11 mouse cellular contexts compared by ENCODE assay signal in genomic region chr3:96226695-96227648, GRCm38 (mm10). TPM values are rescaled to one million over a fixed set of nuclear protein-coding genes. Genes with fewer than 3 reads are reported as not detected.
DNase-seq lines count a peak whose midpoint lies in the region; ATAC-seq and TF ChIP-seq lines count a peak whose summit lies in the region.
"Had no signal": no experiment of that assay in that cellular context is flagged by ENCODE, and none has a peak within 500 bp of the region (broad histone marks: within the 10 kb centered on the region; RNA-seq: fewer than 3 reads in every experiment).

No protein-coding gene starts in this region.

- POLR2A ChIA-PET in Patski (lab: Charles Lee) = interaction anchor here (1.1 to 1.4 kb wide), 4 partner anchors 9 to 42 kb away, joined by 3 to 4 read pairs (median 4); no protein-coding TSS in a partner anchor

- no peak for TF ChIP-seq CTCF in Patski (IDR thresholded peaks at IDR 0.05)
- TF ChIP-seq CTCF in intestine, postnatal 0 days (IDR thresholded peaks at IDR 0.05; ENCODE audit: low read depth) = no peak
- no peak for TF ChIP-seq CTCF in thymus, adult 2 months (IDR thresholded peaks at IDR 0.05; ENCODE audit: borderline replicate concordance, control insufficient read depth, extremely low read depth, insufficient read depth, low read length, poor library complexity)

- H3K27ac ChIP-seq in hindbrain, embryonic 13.5 days = no peak overlapping the region
- no peak overlapping the region for H3K27ac ChIP-seq in hindbrain, embryonic 14.5 days
- no peak overlapping the region for H3K27ac ChIP-seq in intestine, postnatal 0 days (ENCODE audit: low read depth, low read length)
- no peak overlapping the region for H3K27ac ChIP-seq in thymus, adult 2 months (ENCODE audit: control insufficient read depth, insufficient read depth, low read length)
- H3K27ac ChIP-seq: hindbrain, embryonic 15.5 days; midbrain, embryonic 13.5 days had no signal

- no peak for TF ChIP-seq POLR2A in thymus, adult 2 months (IDR thresholded peaks at IDR 0.05; ENCODE audit: control insufficient read depth, extremely low read depth, insufficient read depth, low read length, poor library complexity)

- in situ Hi-C loops in Patski (cut with MboI; ENCODE audit: low pct_unique_long_range_greater_than_20kb) = no loop called here

- no peak overlapping the region for H3K4me2 ChIP-seq in hindbrain, embryonic 13.5 days
- no peak overlapping the region for H3K4me2 ChIP-seq in hindbrain, embryonic 14.5 days (replicated peaks)
- H3K4me2 ChIP-seq in intestine, postnatal 0 days (replicated peaks; ENCODE audit: low read depth) = no peak overlapping the region
- H3K4me2 ChIP-seq: hindbrain, embryonic 15.5 days; midbrain, embryonic 13.5 days had no signal

- no peaks in the 10 kb centered on the region for H3K36me3 ChIP-seq in hindbrain, embryonic 13.5 days
- H3K36me3 ChIP-seq in hindbrain, embryonic 14.5 days (replicated peaks; ENCODE audit: control insufficient read depth, insufficient read depth) = no peaks in the 10 kb centered on the region
- H3K36me3 ChIP-seq in intestine, postnatal 0 days (ENCODE audit: control insufficient read depth, insufficient read depth) = no peaks in the 10 kb centered on the region
- no peaks in the 10 kb centered on the region for H3K36me3 ChIP-seq in thymus, adult 2 months (ENCODE audit: control insufficient read depth, insufficient read depth, low read length)
- H3K36me3 ChIP-seq: hindbrain, embryonic 15.5 days; midbrain, embryonic 13.5 days had no signal

- 74% methylated on average over 8 of the region's 8 CpGs for WGBS in hindbrain, embryonic 13.5 days
- WGBS in hindbrain, embryonic 14.5 days = 76% methylated on average over 8 of the region's 8 CpGs
- 53% methylated on average over 8 of the region's 8 CpGs for WGBS in intestine, postnatal 0 days
- 83% methylated on average over 8 of the region's 8 CpGs for WGBS in thymus, adult 2 months

- H3K4me3 ChIP-seq in hindbrain, embryonic 13.5 days = no peak overlapping the region
- no peak overlapping the region for H3K4me3 ChIP-seq in hindbrain, embryonic 14.5 days (replicated peaks; ENCODE audit: low read length)
- no peak overlapping the region for H3K4me3 ChIP-seq in intestine, postnatal 0 days (ENCODE audit: low read depth, low read length)
- no peak overlapping the region for H3K4me3 ChIP-seq in thymus, adult 2 months (ENCODE audit: control insufficient read depth, insufficient read depth, low read length)
- H3K4me3 ChIP-seq: hindbrain, embryonic 15.5 days; midbrain, embryonic 13.5 days had no signal

- CTCF ChIA-PET in Patski (lab: Charles Lee) = interaction anchor here (1.0 to 2.7 kb wide), 4 partner anchors 8 to 14 kb away, joined by 3 to 10 read pairs (median 6); partner anchors contain the start of genes Bola1 and Hist2h2ab

- DNase-seq in hindbrain, embryonic 14.5 days (ENCODE audit: low spot score) = no peak
- DNase-seq in 416B (ENCODE audit: low read depth) (peak; percentile 89), Patski (ENCODE audit: low read depth, low spot score) (peak; percentile 54)
- no peak for DNase-seq in thymus, postnatal 14 days
- DNase-seq in thymus, adult 2 months = no peak
- DNase-seq: cerebellum, postnatal 25 days; layer of hippocampus, postnatal 36 days had no signal

- peak overlapping the region; percentile 31; the same call in 1 of the 2 replicates for H3K9ac ChIP-seq in hindbrain, embryonic 13.5 days
- H3K9ac ChIP-seq in hindbrain, embryonic 14.5 days = no peak overlapping the region
- H3K9ac ChIP-seq in intestine, postnatal 0 days (ENCODE audit: low read depth, low read length) = no peak overlapping the region
- H3K9ac ChIP-seq: hindbrain, embryonic 15.5 days had no signal

- no peak for ATAC-seq in hindbrain, embryonic 13.5 days (ENCODE audit: low FRiP score)
- no peak for ATAC-seq in hindbrain, embryonic 14.5 days (ENCODE audit: low FRiP score)
- ATAC-seq in Patski = peak; percentile 79
- ATAC-seq in intestine, postnatal 0 days = 0 out of 2 replicates have a peak, but pooled peaks have one; percentile 9
- ATAC-seq: midbrain, embryonic 13.5 days had no signal

- peaks cover 26% of the 10 kb centered on the region for H3K4me1 ChIP-seq in hindbrain, embryonic 13.5 days (replicated peaks)
- H3K4me1 ChIP-seq in hindbrain, embryonic 14.5 days (replicated peaks; ENCODE audit: control insufficient read depth, insufficient read depth, low read length) = peaks cover 11% of the 10 kb centered on the region
- H3K4me1 ChIP-seq in intestine, postnatal 0 days (replicated peaks; ENCODE audit: control insufficient read depth, insufficient read depth, low read length) = peaks cover 3% of the 10 kb centered on the region; the same call in 1 of the 2 replicates
- H3K4me1 ChIP-seq in thymus, adult 2 months (replicated peaks; ENCODE audit: control insufficient read depth, insufficient read depth, low read length) = peaks cover 16% of the 10 kb centered on the region

- no peaks in the 10 kb centered on the region for H3K27me3 ChIP-seq in hindbrain, embryonic 13.5 days
- no peaks in the 10 kb centered on the region for H3K27me3 ChIP-seq in hindbrain, embryonic 14.5 days (ENCODE audit: control insufficient read depth, insufficient read depth, low read length)
- no peaks in the 10 kb centered on the region for H3K27me3 ChIP-seq in Patski
- H3K27me3 ChIP-seq in intestine, postnatal 0 days (replicated peaks; ENCODE audit: control insufficient read depth, insufficient read depth, low read length) = no peaks in the 10 kb centered on the region
- H3K27me3 ChIP-seq in thymus, adult 2 months (ENCODE audit: control insufficient read depth, insufficient read depth, low read length) = no peaks in the 10 kb centered on the region
- H3K27me3 ChIP-seq: hindbrain, embryonic 15.5 days; midbrain, embryonic 13.5 days had no signal

- no peaks in the 10 kb centered on the region for H3K9me3 ChIP-seq in hindbrain, embryonic 13.5 days
- H3K9me3 ChIP-seq in hindbrain, embryonic 14.5 days (ENCODE audit: control insufficient read depth, low read length) = no peaks in the 10 kb centered on the region
- H3K9me3 ChIP-seq in intestine, postnatal 0 days (ENCODE audit: control insufficient read depth) = no peaks in the 10 kb centered on the region
- H3K9me3 ChIP-seq: hindbrain, embryonic 15.5 days; midbrain, embryonic 13.5 days had no signal

RNA-seq across cellular contexts. Expression of gene Hist2h2be, which starts 6.1 kb away (rescaled TPM):
- 4.3 TPM in 2 replicates for polyA plus RNA-seq in hindbrain, embryonic 13.5 days (2015; fragmentation: Nextera tagmentation; extraction: Ambion mirVana)
- 4.7 and 5.0 TPM in 2 replicates for polyA plus RNA-seq in hindbrain, embryonic 14.5 days (2014; fragmentation: Nextera tagmentation; extraction: Ambion mirVana)
- 5.6 TPM for polyA plus RNA-seq in Patski (2021)
- polyA plus RNA-seq in intestine, postnatal 0 days (2015; fragmentation: Nextera tagmentation; extraction: Ambion mirVana) = 1.5 and 2.2 TPM in 2 replicates
- polyA plus RNA-seq in thymus, adult 2 months (2012; rRNA removed) = 14.7 and 16.7 TPM in 2 replicates

RNA-seq across cellular contexts. Expression of gene Hist2h2ac, which starts 6.3 kb away (rescaled TPM):
- polyA plus RNA-seq in hindbrain, embryonic 13.5 days (2015; fragmentation: Nextera tagmentation; extraction: Ambion mirVana) = 3.1 and 3.6 TPM in 2 replicates
- 1.9 and 2.3 TPM in 2 replicates for polyA plus RNA-seq in hindbrain, embryonic 14.5 days (2014; fragmentation: Nextera tagmentation; extraction: Ambion mirVana)
- polyA plus RNA-seq in Patski (2021) = 3.4 TPM
- 2.3 and 3.4 TPM in 2 replicates for polyA plus RNA-seq in intestine, postnatal 0 days (2015; fragmentation: Nextera tagmentation; extraction: Ambion mirVana)
- 149 and 173 TPM in 2 replicates for polyA plus RNA-seq in thymus, adult 2 months (2012; rRNA removed)

RNA-seq across cellular contexts. Expression of gene Hist2h2ab, which starts 7.3 kb away (rescaled TPM):
- polyA plus RNA-seq in hindbrain, embryonic 13.5 days (2015; fragmentation: Nextera tagmentation; extraction: Ambion mirVana) = 1.0 TPM in 1 of 2 replicates, not detected in the other
- 0.55 TPM in 1 of 2 replicates, not detected in the other for polyA plus RNA-seq in hindbrain, embryonic 14.5 days (2014; fragmentation: Nextera tagmentation; extraction: Ambion mirVana)
- 1.0 TPM for polyA plus RNA-seq in Patski (2021)
- polyA plus RNA-seq in intestine, postnatal 0 days (2015; fragmentation: Nextera tagmentation; extraction: Ambion mirVana) = 0.42 TPM in 1 of 2 replicates, not detected in the other
- 6.1 and 15.8 TPM in 2 replicates for polyA plus RNA-seq in thymus, adult 2 months (2012; rRNA removed)
- polyA plus RNA-seq: midbrain, embryonic 13.5 days had no signal

RNA-seq across cellular contexts. Expression of gene Bola1, which starts 7.5 kb away (rescaled TPM):
- 64.0 and 65.6 TPM in 2 replicates for polyA plus RNA-seq in hindbrain, embryonic 13.5 days (2015; fragmentation: Nextera tagmentation; extraction: Ambion mirVana)
- 57.0 and 72.4 TPM in 2 replicates for polyA plus RNA-seq in hindbrain, embryonic 14.5 days (2014; fragmentation: Nextera tagmentation; extraction: Ambion mirVana)
- polyA plus RNA-seq in Patski (2021) = 55.3 TPM
- polyA plus RNA-seq in intestine, postnatal 0 days (2015; fragmentation: Nextera tagmentation; extraction: Ambion mirVana) = 56.4 and 60.7 TPM in 2 replicates
- polyA plus RNA-seq in thymus, adult 2 months (2012; rRNA removed) = 54.1 and 55.4 TPM in 2 replicates

RNA-seq across cellular contexts. Expression of gene Hist2h3c2, which starts 12.0 kb away (rescaled TPM):
- polyA plus RNA-seq in hindbrain, embryonic 13.5 days (2015; fragmentation: Nextera tagmentation; extraction: Ambion mirVana) = 4.1 and 5.3 TPM in 2 replicates
- 1.2 and 1.7 TPM in 2 replicates for polyA plus RNA-seq in hindbrain, embryonic 14.5 days (2014; fragmentation: Nextera tagmentation; extraction: Ambion mirVana)
- polyA plus RNA-seq in Patski (2021) = 3.7 TPM
- 1.1 and 1.5 TPM in 2 replicates for polyA plus RNA-seq in intestine, postnatal 0 days (2015; fragmentation: Nextera tagmentation; extraction: Ambion mirVana)
- 1,020 and 1,654 TPM in 2 replicates for polyA plus RNA-seq in thymus, adult 2 months (2012; rRNA removed)

Comparison
In these comparisons a context has a peak if more than half of its experiments do, and no peak if none do; other contexts are left out.
1. ATAC-seq: peak in Patski (single experiment) and intestine, postnatal 0 days (single experiment); none in hindbrain, embryonic 13.5 days (single experiment) and hindbrain, embryonic 14.5 days (single experiment).
2. DNase-seq: peak in 416B (single experiment) and Patski (single experiment); none in hindbrain, embryonic 14.5 days (single experiment), thymus, postnatal 14 days (single experiment) and thymus, adult 2 months (single experiment).
3. RNA of gene Hist2h2ac, which starts 6.3 kb away (polyA plus RNA-seq): 149 to 173 TPM in thymus, adult 2 months; 3.4 TPM in Patski (single experiment), 3.1 to 3.6 TPM in hindbrain, embryonic 13.5 days, 2.3 to 3.4 TPM in intestine, postnatal 0 days and 1.9 to 2.3 TPM in hindbrain, embryonic 14.5 days; every median in the first group is over 10 times any median in the second.